Mouse (Mus musculus) stomach, embryonic 14.5 days (tissue): Measurements from ENCODE around the gene Rgs19. TPM values are rescaled to one million over a fixed set of nuclear protein-coding genes. Genes with fewer than 3 reads are reported as not detected.

Experiments
- ATAC-seq: fragments of 200-750 bp; cut with Nextera tagmentation; 2 replicates; pipeline ENCODE4 v1.8.0; 2017; ENCODE audit warnings: low read depth, moderate TSS enrichment; ENCODE audit not compliant: insufficient number of reproducible peaks, insufficient read depth, low FRiP score
- H3K27ac ChIP-seq: fragments of 300-500 bp; sonication (generic); 2 replicates; pipeline ENCODE4 v1.5.1; 2014; ENCODE audit warnings: mild to moderate bottlenecking, low read length, moderate library complexity, mixed read lengths
- H3K27me3 ChIP-seq: fragments of 300-500 bp; sonication (generic); 2 replicates; pipeline ENCODE4 v1.6.1; 2014; ENCODE audit warnings: low read length, control low read depth, mixed read lengths; ENCODE audit not compliant: control insufficient read depth, insufficient read depth
- H3K36me3 ChIP-seq: fragments of 300-500 bp; sonication (generic); 2 replicates; pipeline ENCODE4 v1.6.1; 2014; ENCODE audit warnings: mild to moderate bottlenecking, control low read depth, low read length, moderate library complexity, mixed read lengths; ENCODE audit not compliant: control insufficient read depth, insufficient read depth
- H3K4me1 ChIP-seq: fragments of 300-500 bp; sonication (generic); 2 replicates; pipeline ENCODE4 v1.6.1; 2014; ENCODE audit warnings: low read length, control low read depth, mixed read lengths; ENCODE audit not compliant: control insufficient read depth, insufficient read depth
- H3K4me2 ChIP-seq: fragments of 300-500 bp; sonication (generic); replicated peaks from 2 replicates; pipeline ENCODE4 v1.6.1; 2014; ENCODE audit warnings: low read depth, low read length, control low read depth
- H3K4me3 ChIP-seq: fragments of 300-500 bp; sonication (generic); 2 replicates; pipeline ENCODE4 v1.5.1; 2014; ENCODE audit warnings: low read depth, low read length, control low read depth
- H3K9ac ChIP-seq: fragments of 300-500 bp; sonication (generic); replicated peaks from 2 replicates; pipeline ENCODE4 v1.6.1; 2014; ENCODE audit warnings: low read depth, mild to moderate bottlenecking, control low read depth, low read length, moderate library complexity, mixed read lengths
- H3K9me3 ChIP-seq: fragments of 300-500 bp; sonication (generic); 2 replicates; pipeline ENCODE4 v1.6.1; 2016; ENCODE audit warnings: low read depth, low read length, control low read depth; ENCODE audit not compliant: control insufficient read depth
- WGBS: fragments of 180-500 bp; shearing (Covaris S2); extraction: QIAGEN DNeasy Blood & Tissue Kit; methylation state at CpG from one replicate; pipeline ENCODE4 v1.1.7; 2014; 5-methylcytosine and 5-hydroxymethylcytosine counted together
- polyA plus RNA-seq: library from polyadenylated mRNA; unstranded; fragments of >200 nt; fragmentation: Nextera tagmentation; extraction: Ambion mirVana; gene quantifications from 2 replicates; pipeline ENCODE4 v1.2.1, GENCODE M21; 2014

The Rgs19 gene
- polyA plus RNA-seq, 1 experiment from 2014 or later = 88.8 TPM

- 57% methylated on average over 1 of the region's 1 CpGs for WGBS
- peaks cover 12% of the 10 kb centered on the region; the same call in 1 of the 2 replicates for H3K4me1 ChIP-seq
Observed at GRCm38 (mm10) chr2:181673501-181673900, 20.3 kb downstream of the Rgs19 start.

DNA sequence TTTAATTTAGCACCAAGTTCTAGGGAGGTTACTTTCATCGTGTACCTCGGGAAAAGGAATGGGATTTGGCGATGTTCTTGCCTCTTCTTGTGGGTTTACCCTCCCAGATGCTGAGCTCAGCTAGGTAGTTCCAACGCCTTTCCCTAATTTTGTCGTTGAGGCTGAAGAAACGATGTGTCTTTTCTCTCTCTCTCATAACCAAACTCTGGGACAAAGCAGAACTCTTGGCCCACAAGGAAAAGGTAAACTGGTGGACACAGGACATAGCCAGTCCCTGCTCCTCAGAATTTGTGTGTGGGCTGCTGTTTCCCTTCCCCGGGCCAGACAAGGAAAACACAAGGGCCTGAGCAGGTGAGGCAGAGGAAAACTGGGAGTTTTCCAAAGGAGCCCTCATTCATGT, 21.8 kb downstream of the Rgs19 start:
- H3K9me3 ChIP-seq = no peaks in the 10 kb centered on the region
- 31% methylated on average over 7 of the region's 7 CpGs for WGBS
- H3K27me3 ChIP-seq = peaks cover 41% of the 10 kb centered on the region
- H3K4me2 ChIP-seq = peak overlapping the region; percentile 72; the same call in 1 of the 2 replicates
- no peak overlapping the region for H3K27ac ChIP-seq
- peak overlapping the region; percentile 44; the same call in 1 of the 2 replicates for H3K4me3 ChIP-seq
- no peaks in the 10 kb centered on the region for H3K36me3 ChIP-seq
- H3K4me1 ChIP-seq = peaks cover 12% of the 10 kb centered on the region; the same call in 1 of the 2 replicates
- no peak overlapping the region for H3K9ac ChIP-seq
- ATAC-seq = no peak

More at GRCm38 (mm10) chr2:181673501-181673900, 20.3 kb downstream of the Rgs19 start:
- H3K36me3 ChIP-seq = no peaks in the 10 kb centered on the region
- no peaks in the 10 kb centered on the region for H3K9me3 ChIP-seq
- no peak overlapping the region for H3K4me3 ChIP-seq
- no peak overlapping the region for H3K27ac ChIP-seq
- H3K9ac ChIP-seq = no peak overlapping the region
- H3K27me3 ChIP-seq = peaks cover 41% of the 10 kb centered on the region
- ATAC-seq = no peak
- H3K4me2 ChIP-seq = no peak overlapping the region

- H3K36me3 ChIP-seq = no peaks in the 10 kb centered on the region
- H3K4me3 ChIP-seq = peak within 1 kb of the TSS; percentile 44
- under 1% methylated on average over 40 of the region's 43 CpGs for whole genome bisulfite sequencing
- no peak for ATAC-seq
- peak within 1 kb of the TSS; percentile 72 for H3K4me2 ChIP-seq
- H3K9ac ChIP-seq = peak within 1 kb of the TSS; percentile 33; the same call in 1 of the 2 replicates
- peaks cover 12% of the 10 kb centered on the region; the same call in 1 of the 2 replicates for H3K4me1 ChIP-seq
- H3K9me3 ChIP-seq = no peaks in the 10 kb centered on the region
- peaks cover 41% of the 10 kb centered on the region for H3K27me3 ChIP-seq
- H3K27ac ChIP-seq = peak within 1 kb of the TSS; percentile 39; the same call in 1 of the 2 replicates
Observed at GRCm38 (mm10) chr2:181671326-181671725, 22.5 kb downstream of the Rgs19 start, which contains the start of gene Sox18. Gene Sox18 (minus strand): TSS chr2:181671640.

GRCm38 (mm10) chr2:181670913-181671311, 22.9 kb downstream of the Rgs19 start:
- Histone ChIP-seq H3K9ac (peak overlapping the region; percentile 33; the same call in 1 of the 2 replicates), H3K36me3 (no peaks in the 10 kb centered on the region), H3K4me3 (peak overlapping the region; percentile 44), H3K27me3 (peaks cover 41% of the 10 kb centered on the region), H3K27ac (peak overlapping the region; percentile 39; the same call in 1 of the 2 replicates), H3K4me1 (peaks cover 12% of the 10 kb centered on the region; the same call in 1 of the 2 replicates), H3K4me2 (peak overlapping the region; percentile 72), H3K9me3 (no peaks in the 10 kb centered on the region)
- ATAC-seq = no peak
- under 1% methylated on average over 41 of the region's 41 CpGs for WGBS

- Histone ChIP-seq H3K4me3 (peak overlapping the region; percentile 44), H3K27ac (peak overlapping the region; percentile 39; the same call in 1 of the 2 replicates), H3K4me1 (peaks cover 12% of the 10 kb centered on the region; the same call in 1 of the 2 replicates), H3K4me2 (peak overlapping the region; percentile 72), H3K27me3 (peaks cover 41% of the 10 kb centered on the region), H3K9ac (peak overlapping the region; percentile 33; the same call in 1 of the 2 replicates), H3K9me3 (no peaks in the 10 kb centered on the region), H3K36me3 (no peaks in the 10 kb centered on the region)
- 4% methylated on average over 54 of the region's 56 CpGs for WGBS
- ATAC-seq = no peak
Observed at GRCm38 (mm10) chr2:181670285-181670912, 23.4 kb downstream of the Rgs19 start.

- Histone ChIP-seq H3K27ac (no peak overlapping the region), H3K36me3 (no peaks in the 10 kb centered on the region), H3K9ac (no peak overlapping the region), H3K4me3 (no peak overlapping the region), H3K27me3 (no peaks in the 10 kb centered on the region), H3K4me2 (no peak overlapping the region), H3K4me1 (0 out of 2 replicates have a peak, but pooled peaks cover 5% of the 10 kb centered on the region), H3K9me3 (no peaks in the 10 kb centered on the region)
- WGBS = 18% methylated on average over 4 of the region's 4 CpGs
- no peak for ATAC-seq
Observed at GRCm38 (mm10) chr2:181663298-181663630, 30.5 kb downstream of the Rgs19 start.

GRCm38 (mm10) chr2:181662620-181663297, 31.0 kb downstream of the Rgs19 start:
- ATAC-seq = no peak

DNA sequence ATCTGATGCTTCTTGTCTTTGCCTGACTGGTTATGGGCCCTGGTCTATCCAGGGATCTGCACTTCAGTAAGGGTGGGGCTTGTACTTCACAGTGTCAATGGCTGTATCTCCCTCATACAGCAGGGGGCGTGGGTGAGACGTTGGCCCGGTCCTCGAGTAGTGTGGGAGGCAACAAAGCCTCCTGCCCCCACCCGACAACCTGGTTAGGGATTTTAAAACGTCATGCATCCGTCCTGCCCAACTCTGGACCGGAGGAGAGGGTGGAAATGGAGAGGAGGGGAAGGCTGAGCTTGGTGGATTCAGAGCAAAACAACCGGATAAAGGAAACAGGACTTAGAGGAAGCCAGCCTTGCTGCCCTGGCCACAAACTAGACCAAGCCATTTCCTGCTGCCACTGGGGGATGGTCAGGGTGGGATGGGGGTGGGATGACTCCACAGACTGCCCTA, 34.1 kb downstream of the Rgs19 start:
- ATAC-seq = peak; percentile 64; the same call in 1 of the 2 replicates
- Histone ChIP-seq H3K36me3 (peaks cover 12% of the 10 kb centered on the region), H3K27ac (no peak overlapping the region), H3K4me1 (0 out of 2 replicates have a peak, but pooled peaks cover 5% of the 10 kb centered on the region), H3K4me3 (no peak overlapping the region), H3K9me3 (no peaks in the 10 kb centered on the region), H3K27me3 (no peaks in the 10 kb centered on the region), H3K4me2 (no peak overlapping the region), H3K9ac (no peak overlapping the region)
- 12% methylated on average over 9 of the region's 9 CpGs for WGBS

More at GRCm38 (mm10) chr2:181662620-181663297, 31.0 kb downstream of the Rgs19 start:
- Histone ChIP-seq H3K4me1 (0 out of 2 replicates have a peak, but pooled peaks cover 5% of the 10 kb centered on the region), H3K9me3 (no peaks in the 10 kb centered on the region), H3K4me3 (no peak overlapping the region), H3K36me3 (no peaks in the 10 kb centered on the region), H3K27me3 (no peaks in the 10 kb centered on the region), H3K27ac (no peak overlapping the region), H3K9ac (no peak overlapping the region), H3K4me2 (no peak overlapping the region)
- WGBS = 83% methylated on average over 3 of the region's 3 CpGs
